Mouse (Mus musculus) layer of hippocampus, postnatal 14 days (tissue): ENCODE measurements at regions not wholly inside any gene's neighbourhood (a gene's known extent, or its start where the extent isn't known, plus 50 kb on each side); places are given as distances from the start of the nearest gene placed in this dataset.
"Not testable (repeated sequence)": the region's sequence is repeated elsewhere in the genome, so short reads cannot be mapped to it uniquely, and the experiment has no call there.

ENCODE experiments used
- DNase-seq, 2 experiments: peaks; one replicate each; pipeline ENCODE4 v3.0.0; 2021 to 2022; ENCODE audit warnings: low spot score in 2 of 2, mixed read lengths in 1 of 2

- no peak for DNase-seq
These were observed 4717.3 kb downstream of the 9330182O14Rik start for GRCm38 (mm10) chr15:44851346-44852064.

GRCm38 (mm10) chr15:44857080-44857479 is 4722.9 kb downstream of the 9330182O14Rik start:
- DNase-seq = no peak

- DNase-seq = no peak
These were observed 4725.2 kb downstream of the 9330182O14Rik start for GRCm38 (mm10) chr15:44859369-44859768.

GRCm38 (mm10) chr15:44860204-44860806 is 4726.1 kb downstream of the 9330182O14Rik start:
- no peak for DNase-seq

GRCm38 (mm10) chr15:44868537-44868936 is 4734.4 kb downstream of the 9330182O14Rik start:
- no peak for DNase-seq

GRCm38 (mm10) chr15:44869023-44869422 is 4734.9 kb downstream of the 9330182O14Rik start:
- DNase-seq = no peak

- no peak for DNase-seq
These were observed 4735.5 kb downstream of the 9330182O14Rik start for GRCm38 (mm10) chr15:44869672-44870071.

- not testable (repeated sequence) for DNase-seq
These were observed 4736.8 kb downstream of the 9330182O14Rik start for GRCm38 (mm10) chr15:44870934-44871333.

- no peak for DNase-seq
These were observed 4748.1 kb downstream of the 9330182O14Rik start for GRCm38 (mm10) chr15:44882219-44882618.

- no peak for DNase-seq
These were observed 4757.4 kb downstream of the 9330182O14Rik start for GRCm38 (mm10) chr15:44891544-44891943.

- DNase-seq = peak in 1 of 2 experiments; percentile 39
These were observed 4762.1 kb downstream of the 9330182O14Rik start for GRCm38 (mm10) chr15:44896220-44896619.

GRCm38 (mm10) chr15:44897572-44897971 is 4763.4 kb downstream of the 9330182O14Rik start:
- no peak for DNase-seq

GRCm38 (mm10) chr15:44907133-44907532 is 4773.0 kb downstream of the 9330182O14Rik start:
- DNase-seq = no peak

- DNase-seq = no peak
These were observed 4779.3 kb downstream of the 9330182O14Rik start for GRCm38 (mm10) chr15:44913434-44913833.

GRCm38 (mm10) chr15:44915005-44915404 is 4780.8 kb downstream of the 9330182O14Rik start:
- DNase-seq = no peak

GRCm38 (mm10) chr15:44916479-44916878 is 4782.3 kb downstream of the 9330182O14Rik start:
- DNase-seq = no peak

GRCm38 (mm10) chr15:44924686-44925085 is 4790.5 kb downstream of the 9330182O14Rik start:
- no peak for DNase-seq

- DNase-seq = no peak
These were observed 4792.9 kb downstream of the 9330182O14Rik start for GRCm38 (mm10) chr15:44927058-44927457.

GRCm38 (mm10) chr15:44948626-44949025 is 4814.5 kb downstream of the 9330182O14Rik start:
- DNase-seq = no peak

- no peak for DNase-seq
These were observed 4816.9 kb downstream of the 9330182O14Rik start for GRCm38 (mm10) chr15:44950952-44951642.
